Mouse (Mus musculus) forebrain, embryonic 15.5 days (tissue): ENCODE results near the gene Icos. TPM values are rescaled to one million over a fixed set of nuclear protein-coding genes. Genes with fewer than 3 reads are reported as not detected.

Experiments
- ATAC-seq: fragments of 200-750 bp; cut with Nextera tagmentation; replicated peaks from 2 replicates; pipeline ENCODE4 v1.8.0; 2017; ENCODE audit warnings: mild to moderate bottlenecking, moderate TSS enrichment, moderate library complexity
- H3K27ac ChIP-seq: fragments of 300-500 bp; sonication (generic); replicated peaks from 2 replicates; pipeline ENCODE4 v1.5.1; 2015; ENCODE audit warnings: mild to moderate bottlenecking, inconsistent platforms
- H3K27me3 ChIP-seq: fragments of 300-500 bp; sonication (generic); 2 replicates; pipeline ENCODE4 v1.6.1; 2015; ENCODE audit warnings: inconsistent platforms
- H3K36me3 ChIP-seq: fragments of 300-500 bp; sonication (generic); 2 replicates; pipeline ENCODE4 v1.6.1; 2015; ENCODE audit warnings: mild to moderate bottlenecking, inconsistent platforms
- H3K4me1 ChIP-seq: fragments of 300-500 bp; sonication (generic); 2 replicates; pipeline ENCODE4 v1.6.1; 2015; ENCODE audit warnings: inconsistent platforms
- H3K4me2 ChIP-seq: fragments of 300-500 bp; sonication (generic); replicated peaks from 2 replicates; pipeline ENCODE4 v1.6.1; 2015; ENCODE audit warnings: mild to moderate bottlenecking, inconsistent platforms
- H3K4me3 ChIP-seq: fragments of 300-500 bp; sonication (generic); 2 replicates; pipeline ENCODE4 v1.5.1; 2015; ENCODE audit warnings: mild to moderate bottlenecking, inconsistent platforms
- H3K9ac ChIP-seq: fragments of 300-500 bp; sonication (generic); replicated peaks from 2 replicates; pipeline ENCODE4 v1.6.1; 2015; ENCODE audit warnings: mild to moderate bottlenecking, inconsistent platforms
- H3K9me3 ChIP-seq: fragments of 300-500 bp; sonication (generic); 2 replicates; pipeline ENCODE4 v1.6.1; 2016; ENCODE audit warnings: inconsistent platforms
- WGBS: fragments of 180-500 bp; shearing (Covaris S2); methylation state at CpG from one replicate; pipeline ENCODE4 v1.1.7; 2015; ENCODE audit warnings: mixed read lengths; 5-methylcytosine and 5-hydroxymethylcytosine counted together
- polyA plus RNA-seq: library from polyadenylated mRNA; unstranded; fragments of >200 nt; fragmentation: Nextera tagmentation; extraction: Ambion mirVana; gene quantifications from 2 replicates; pipeline ENCODE4 v1.2.1, GENCODE M21; 2015

The Icos gene
- polyA plus RNA-seq, 1 experiment from 2014 or later: 0.05 TPM

DNA sequence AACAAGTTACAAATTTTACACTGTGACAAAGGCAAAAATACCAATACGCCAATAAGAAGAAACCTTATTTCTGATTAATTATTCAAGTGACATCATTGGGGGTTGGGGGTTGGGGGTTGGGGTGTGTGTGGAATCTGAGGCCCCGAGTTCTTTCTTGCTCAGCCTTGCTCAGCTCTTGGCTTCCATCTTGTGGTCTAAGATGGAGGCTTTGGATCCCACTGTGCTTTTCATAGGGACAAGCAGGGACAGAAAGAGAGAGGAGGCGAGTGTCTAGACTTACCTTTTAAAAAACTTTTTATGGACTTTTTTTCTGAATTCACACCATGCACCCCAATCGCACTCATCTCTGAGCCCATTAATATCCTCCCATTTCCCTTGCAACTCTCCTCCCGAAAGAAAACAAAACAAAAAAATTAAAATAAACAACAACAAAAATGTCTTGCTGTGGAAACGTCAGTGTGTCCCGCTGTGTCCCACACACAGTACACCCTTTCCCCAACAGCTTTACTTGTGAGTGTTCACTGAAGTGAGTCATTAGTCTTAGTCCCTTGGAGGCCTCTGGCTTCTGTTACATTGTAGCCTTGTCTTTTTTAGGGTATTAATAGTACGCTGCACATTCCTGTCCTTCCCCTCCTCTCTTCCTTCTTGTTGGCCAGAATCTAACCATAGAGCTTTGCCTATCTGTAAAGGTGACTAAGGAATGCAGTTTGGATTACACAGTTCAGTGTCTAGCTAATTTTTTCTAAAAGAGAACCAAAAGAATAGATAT lies 31.9 kb upstream of the Icos start:
- 88% methylated on average over 8 of the region's 8 CpGs for WGBS
- H3K4me1 ChIP-seq: no peaks in the 10 kb centered on the region

DNA sequence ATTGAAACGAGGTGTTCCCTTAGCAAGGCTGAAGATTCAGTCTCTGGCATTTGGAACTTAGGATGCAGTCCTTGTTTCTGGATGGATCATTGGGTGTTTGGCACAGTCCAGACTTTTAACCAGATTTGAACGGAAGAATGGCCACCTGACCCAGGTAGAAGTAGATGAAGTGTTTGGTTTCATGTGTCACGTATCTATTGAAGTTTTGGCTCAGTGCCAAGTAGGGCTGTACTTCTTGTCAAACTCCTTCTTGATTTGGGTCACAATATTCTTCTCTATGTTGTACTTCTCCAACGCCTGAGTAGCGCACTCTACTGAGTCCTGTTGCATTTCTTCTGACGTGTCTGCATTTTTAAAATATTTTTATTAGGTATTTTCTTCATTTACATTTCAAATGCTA lies 29.6 kb upstream of the Icos start:
- no peak for ATAC-seq
- 81% methylated on average over 6 of the region's 6 CpGs for WGBS

More for the DNA sequence above, 31.9 kb upstream of the Icos start:
- no peak overlapping the region for H3K27ac ChIP-seq
- H3K4me3 ChIP-seq: no peak overlapping the region
- no peaks in the 10 kb centered on the region for H3K36me3 ChIP-seq
- H3K9me3 ChIP-seq: no peaks in the 10 kb centered on the region
- no peak for ATAC-seq
- no peaks in the 10 kb centered on the region for H3K27me3 ChIP-seq
- H3K4me2 ChIP-seq: no peak overlapping the region
- H3K9ac ChIP-seq: no peak overlapping the region

DNA sequence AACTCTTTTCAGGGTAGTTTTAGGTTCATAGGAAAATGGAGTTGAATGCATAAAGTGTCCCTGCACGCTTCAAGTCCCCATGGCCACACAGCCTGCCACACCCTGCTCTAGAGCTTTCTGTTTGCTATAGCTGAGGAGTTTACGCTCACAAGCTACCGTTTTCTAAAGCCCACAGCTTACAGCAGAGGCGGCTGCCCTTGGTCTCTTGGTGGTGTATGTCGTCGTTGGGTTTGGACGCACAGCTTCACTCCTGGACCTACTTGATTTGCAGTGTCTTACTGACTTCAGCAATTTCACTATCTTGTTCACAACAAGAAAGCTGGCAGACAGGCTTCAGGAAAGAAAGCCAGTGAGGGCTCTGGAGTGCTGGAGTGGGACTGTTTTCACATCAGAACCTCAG lies 24.8 kb upstream of the Icos start:
- no peak overlapping the region for H3K27ac ChIP-seq
- H3K4me2 ChIP-seq: no peak overlapping the region
- no peaks in the 10 kb centered on the region for H3K9me3 ChIP-seq
- no peak overlapping the region for H3K4me3 ChIP-seq
- WGBS: 74% methylated on average over 7 of the region's 7 CpGs
- H3K36me3 ChIP-seq: no peaks in the 10 kb centered on the region
- no peak overlapping the region for H3K9ac ChIP-seq
- ATAC-seq: no peak
- H3K4me1 ChIP-seq: no peaks in the 10 kb centered on the region
- H3K27me3 ChIP-seq: no peaks in the 10 kb centered on the region

More for the DNA sequence above, 29.6 kb upstream of the Icos start:
- H3K27me3 ChIP-seq: no peaks in the 10 kb centered on the region
- H3K27ac ChIP-seq: no peak overlapping the region
- H3K9ac ChIP-seq: no peak overlapping the region
- H3K4me1 ChIP-seq: no peaks in the 10 kb centered on the region
- no peaks in the 10 kb centered on the region for H3K36me3 ChIP-seq
- H3K9me3 ChIP-seq: no peaks in the 10 kb centered on the region
- H3K4me3 ChIP-seq: no peak overlapping the region
- no peak overlapping the region for H3K4me2 ChIP-seq

DNA sequence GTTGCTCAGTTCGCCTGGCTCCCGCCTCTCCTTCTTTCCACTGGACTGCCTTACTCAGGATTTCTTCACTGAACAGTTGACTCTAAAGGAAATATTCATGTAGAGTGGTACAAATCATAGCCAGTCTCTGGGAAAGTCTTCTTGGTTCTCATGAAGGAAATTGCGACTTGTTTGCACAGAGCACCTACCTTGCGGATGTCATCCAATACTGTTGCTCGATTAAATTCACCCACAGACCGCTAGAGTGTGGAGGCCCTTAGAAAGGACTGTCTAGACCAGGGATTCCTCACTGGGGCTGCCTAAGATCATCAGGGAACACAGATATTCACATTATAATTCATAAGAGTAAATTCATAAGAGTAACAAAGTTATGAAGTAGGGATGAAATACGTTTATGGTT lies 24.0 kb upstream of the Icos start:
- ATAC-seq: no peak

DNA sequence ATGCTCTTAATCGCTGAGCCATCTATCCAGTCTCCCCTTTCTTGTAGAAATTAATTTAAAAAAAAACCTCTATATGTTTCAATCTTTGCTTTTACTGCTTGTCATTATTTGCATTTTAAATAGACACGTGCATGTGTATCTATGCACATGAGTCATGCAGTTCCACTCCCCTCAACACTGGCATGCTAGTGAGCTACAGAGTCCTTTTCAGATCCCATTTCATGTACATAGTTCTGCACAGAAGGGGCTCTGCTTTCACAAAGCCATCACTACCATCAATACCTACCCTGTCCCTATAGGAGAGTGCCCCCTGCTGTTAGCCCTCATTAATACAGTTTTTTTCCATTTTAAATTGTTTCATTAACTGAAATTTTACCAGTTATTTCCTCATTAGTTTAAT lies 23.0 kb upstream of the Icos start:
- H3K9ac ChIP-seq: no peak overlapping the region
- no peak overlapping the region for H3K4me2 ChIP-seq
- 63% methylated on average over 2 of the region's 2 CpGs for WGBS
- no peaks in the 10 kb centered on the region for H3K4me1 ChIP-seq
- no peak for ATAC-seq
- H3K27me3 ChIP-seq: no peaks in the 10 kb centered on the region
- no peak overlapping the region for H3K27ac ChIP-seq
- H3K4me3 ChIP-seq: no peak overlapping the region
- no peaks in the 10 kb centered on the region for H3K9me3 ChIP-seq
- no peaks in the 10 kb centered on the region for H3K36me3 ChIP-seq

More for the DNA sequence above, 24.0 kb upstream of the Icos start:
- Histone ChIP-seq H3K4me2 (no peak overlapping the region), H3K27me3 (no peaks in the 10 kb centered on the region), H3K4me3 (no peak overlapping the region), H3K4me1 (no peaks in the 10 kb centered on the region), H3K27ac (no peak overlapping the region), H3K36me3 (no peaks in the 10 kb centered on the region), H3K9me3 (no peaks in the 10 kb centered on the region), H3K9ac (no peak overlapping the region)
- WGBS: 92% methylated on average over 7 of the region's 7 CpGs

DNA sequence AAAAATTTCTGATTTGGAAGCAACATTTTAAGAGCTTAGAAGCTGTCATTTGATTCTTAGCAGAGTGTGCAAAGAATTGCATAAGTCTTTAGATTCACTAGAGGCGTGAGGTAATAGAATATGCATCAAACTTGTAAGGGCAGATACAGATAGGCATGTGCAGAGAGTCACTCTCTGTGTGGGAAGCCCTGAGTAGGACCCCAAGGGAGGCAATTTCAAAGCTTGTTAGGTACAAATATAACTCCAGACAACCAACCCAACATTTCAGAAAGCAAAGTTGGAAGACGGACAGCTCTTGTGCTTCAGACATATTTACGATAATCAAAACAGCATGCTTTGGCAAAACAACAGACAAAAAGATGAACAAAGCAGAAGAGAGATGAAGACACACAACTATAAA lies 22.5 kb upstream of the Icos start:
- no peak for ATAC-seq
- no peak overlapping the region for H3K4me2 ChIP-seq
- no peak overlapping the region for H3K9ac ChIP-seq
- no peaks in the 10 kb centered on the region for H3K4me1 ChIP-seq
- WGBS: 92% methylated on average over 3 of the region's 3 CpGs
- H3K4me3 ChIP-seq: no peak overlapping the region
- no peaks in the 10 kb centered on the region for H3K27me3 ChIP-seq
- H3K27ac ChIP-seq: no peak overlapping the region
- H3K9me3 ChIP-seq: no peaks in the 10 kb centered on the region
- H3K36me3 ChIP-seq: no peaks in the 10 kb centered on the region

DNA sequence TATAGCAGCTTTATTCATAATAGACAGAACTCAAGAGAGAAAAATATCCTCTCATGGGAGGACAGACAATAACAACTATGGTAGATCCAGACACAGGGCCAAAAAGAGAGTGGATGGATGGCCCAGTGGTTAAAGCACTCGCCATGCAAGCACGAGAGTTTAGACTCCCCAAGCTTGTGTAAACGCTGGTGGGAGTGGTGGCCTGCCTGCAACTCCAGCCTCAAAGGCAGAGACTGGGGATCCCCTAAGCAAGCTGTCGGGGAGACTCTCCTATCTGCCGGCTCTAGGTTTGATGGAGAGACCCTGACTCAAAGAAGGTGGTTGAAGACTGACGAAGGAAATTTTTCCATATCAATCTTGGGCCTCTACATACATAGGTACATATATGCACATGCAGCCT lies 21.5 kb upstream of the Icos start:
- H3K9me3 ChIP-seq: no peaks in the 10 kb centered on the region
- H3K27ac ChIP-seq: no peak overlapping the region
- no peaks in the 10 kb centered on the region for H3K4me1 ChIP-seq
- ATAC-seq: no peak
- H3K27me3 ChIP-seq: no peaks in the 10 kb centered on the region
- no peak overlapping the region for H3K4me3 ChIP-seq
- H3K9ac ChIP-seq: no peak overlapping the region
- H3K36me3 ChIP-seq: no peaks in the 10 kb centered on the region
- WGBS: 93% methylated on average over 6 of the region's 6 CpGs
- H3K4me2 ChIP-seq: no peak overlapping the region

DNA sequence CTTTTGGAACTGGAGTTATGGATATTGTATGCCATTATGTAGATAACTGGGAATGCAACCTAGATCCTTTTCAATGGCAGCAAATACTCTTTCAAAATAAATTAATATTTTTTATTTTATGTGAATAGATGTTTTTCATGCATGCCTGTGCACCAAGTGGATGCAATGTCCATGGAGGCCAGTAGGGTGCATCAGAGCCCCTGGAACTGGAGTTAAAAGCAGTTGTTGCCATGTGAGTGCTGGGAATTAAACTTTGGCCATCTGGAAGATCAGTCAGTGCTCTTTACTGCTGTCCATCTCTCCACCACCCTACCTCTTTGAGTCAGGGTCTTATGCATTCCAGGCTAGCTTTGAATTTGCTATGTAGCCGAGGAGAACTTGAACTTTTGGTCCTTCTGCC lies 19.4 kb upstream of the Icos start:
- no peak for ATAC-seq
- no peaks in the 10 kb centered on the region for H3K9me3 ChIP-seq
- H3K9ac ChIP-seq: no peak overlapping the region
- no peak overlapping the region for H3K4me3 ChIP-seq
- H3K4me2 ChIP-seq: no peak overlapping the region
- H3K27me3 ChIP-seq: no peaks in the 10 kb centered on the region
- no peaks in the 10 kb centered on the region for H3K36me3 ChIP-seq
- H3K27ac ChIP-seq: no peak overlapping the region
- 88% methylated on average over 1 of the region's 1 CpGs for WGBS
- no peaks in the 10 kb centered on the region for H3K4me1 ChIP-seq

DNA sequence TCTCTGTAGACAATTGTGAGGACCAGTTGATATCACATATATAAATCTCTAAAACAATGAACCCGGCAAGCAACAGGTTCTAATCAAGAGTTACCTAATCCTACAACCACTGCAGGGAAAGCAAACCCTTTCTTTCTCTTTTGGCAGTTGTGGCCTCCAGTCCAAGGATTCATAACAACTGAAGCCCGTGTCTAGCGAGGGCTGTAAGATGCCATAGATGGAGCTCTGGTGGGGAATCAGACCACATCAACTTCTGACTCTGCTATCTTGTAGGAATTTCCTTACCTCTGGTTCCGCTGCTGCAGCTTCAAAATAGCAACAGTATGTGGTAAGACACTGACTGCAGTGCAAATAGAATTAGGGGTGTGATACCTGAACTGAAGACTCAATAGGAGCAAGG lies 18.5 kb upstream of the Icos start:
- H3K9me3 ChIP-seq: no peaks in the 10 kb centered on the region
- no peaks in the 10 kb centered on the region for H3K36me3 ChIP-seq
- 83% methylated on average over 4 of the region's 4 CpGs for WGBS
- H3K9ac ChIP-seq: no peak overlapping the region
- no peak overlapping the region for H3K4me2 ChIP-seq
- no peak overlapping the region for H3K27ac ChIP-seq
- H3K4me1 ChIP-seq: no peaks in the 10 kb centered on the region
- no peak for ATAC-seq
- H3K27me3 ChIP-seq: no peaks in the 10 kb centered on the region
- no peak overlapping the region for H3K4me3 ChIP-seq

DNA sequence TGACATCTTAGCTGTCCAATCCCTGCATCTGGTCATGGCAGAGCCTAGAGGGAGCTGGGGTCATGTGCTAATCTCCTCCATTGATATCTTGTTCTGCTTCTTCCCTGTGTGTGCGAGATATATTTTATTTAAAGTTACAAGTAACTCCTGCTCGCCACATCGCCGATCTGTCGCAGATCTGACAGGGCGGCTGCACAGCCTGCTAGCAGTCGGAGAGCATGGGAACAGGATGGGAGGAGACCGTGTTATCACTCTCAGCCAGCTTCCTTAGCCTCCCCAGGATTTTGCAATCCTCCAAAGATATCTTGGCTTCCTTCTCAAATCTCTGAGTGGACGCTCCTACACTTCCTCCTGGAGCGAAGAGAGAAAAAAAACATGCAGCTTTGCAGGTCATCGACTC lies 17.3 kb upstream of the Icos start:
- no peak overlapping the region for H3K4me3 ChIP-seq
- H3K27ac ChIP-seq: no peak overlapping the region
- no peak for ATAC-seq
- no peaks in the 10 kb centered on the region for H3K9me3 ChIP-seq
- no peaks in the 10 kb centered on the region for H3K36me3 ChIP-seq
- no peak overlapping the region for H3K4me2 ChIP-seq
- H3K9ac ChIP-seq: no peak overlapping the region
- 87% methylated on average over 11 of the region's 11 CpGs for WGBS
- H3K4me1 ChIP-seq: no peaks in the 10 kb centered on the region
- no peaks in the 10 kb centered on the region for H3K27me3 ChIP-seq

DNA sequence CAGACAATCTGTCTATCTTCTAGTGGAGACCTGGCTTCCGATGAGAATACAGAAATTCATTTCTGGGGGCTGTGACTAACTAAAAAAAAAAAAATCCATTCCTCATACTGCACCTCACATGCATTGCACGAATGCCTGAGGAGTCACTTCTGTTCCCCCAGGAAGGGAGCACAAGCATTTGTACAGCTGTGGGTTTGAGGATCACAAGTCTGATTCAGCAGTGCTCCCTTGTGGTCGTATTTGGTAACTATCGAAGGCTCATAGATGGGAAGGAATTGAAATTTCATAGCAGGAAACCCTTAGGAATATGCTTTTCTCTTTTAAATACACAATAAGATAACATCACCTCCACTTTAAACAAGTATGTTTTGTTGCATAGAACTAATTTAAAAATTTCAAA lies 16.6 kb upstream of the Icos start:
- 30% methylated on average over 4 of the region's 4 CpGs for WGBS
- H3K9me3 ChIP-seq: no peaks in the 10 kb centered on the region
- 0 out of 2 replicates have a peak, but pooled peaks have one; percentile 64 for ATAC-seq

DNA sequence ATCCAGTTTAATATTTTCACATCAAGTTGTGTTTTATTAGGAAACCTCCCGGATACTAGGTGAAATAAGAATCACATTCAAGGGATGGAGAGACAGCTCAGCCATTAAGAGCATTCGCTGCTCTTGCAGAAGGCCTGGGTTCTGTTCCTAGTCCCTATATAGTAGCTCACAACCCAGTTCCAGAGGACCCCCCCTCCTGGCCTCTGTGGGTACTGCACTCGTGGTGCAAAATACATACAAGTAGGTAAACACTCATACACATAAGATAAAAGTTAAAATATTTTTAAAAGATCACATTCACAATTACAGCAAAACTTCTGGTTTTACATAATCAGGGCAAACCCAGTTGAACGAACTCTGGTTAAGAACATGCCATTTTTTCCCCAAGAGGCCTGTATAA lies 15.6 kb upstream of the Icos start:
- ATAC-seq: no peak
- WGBS: 90% methylated on average over 4 of the region's 4 CpGs
- no peaks in the 10 kb centered on the region for H3K4me1 ChIP-seq
- H3K27ac ChIP-seq: no peak overlapping the region
- H3K36me3 ChIP-seq: no peaks in the 10 kb centered on the region
- no peak overlapping the region for H3K9ac ChIP-seq
- no peaks in the 10 kb centered on the region for H3K9me3 ChIP-seq
- no peak overlapping the region for H3K4me2 ChIP-seq
- no peaks in the 10 kb centered on the region for H3K27me3 ChIP-seq
- H3K4me3 ChIP-seq: no peak overlapping the region

More for the DNA sequence above, 16.6 kb upstream of the Icos start:
- Histone ChIP-seq H3K27me3 (no peaks in the 10 kb centered on the region), H3K4me1 (no peaks in the 10 kb centered on the region), H3K4me3 (no peak overlapping the region), H3K9ac (no peak overlapping the region), H3K27ac (no peak overlapping the region), H3K36me3 (no peaks in the 10 kb centered on the region), H3K4me2 (no peak overlapping the region)

DNA sequence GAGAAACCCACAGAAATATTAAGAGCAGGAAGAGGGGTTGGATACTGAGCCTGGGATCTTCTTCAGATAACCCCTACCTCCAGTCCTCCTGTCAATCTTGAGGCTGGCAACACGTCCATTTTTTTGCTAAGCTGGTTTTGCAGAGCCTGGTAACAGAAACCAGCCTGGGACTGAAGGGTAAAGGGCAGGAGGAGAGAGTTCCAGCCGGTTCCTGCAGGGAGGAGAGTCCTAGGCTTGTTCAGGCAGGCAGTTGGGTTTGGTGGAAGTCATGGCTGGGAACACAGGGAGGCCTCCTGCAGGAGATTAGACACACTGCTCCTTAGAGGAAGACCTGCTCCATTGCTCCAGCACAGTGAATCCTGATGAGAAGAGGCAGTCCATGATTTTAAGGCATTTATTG lies 10.2 kb upstream of the Icos start:
- Histone ChIP-seq H3K27me3 (no peaks in the 10 kb centered on the region), H3K9ac (no peak overlapping the region), H3K27ac (no peak overlapping the region), H3K36me3 (no peaks in the 10 kb centered on the region), H3K4me1 (no peaks in the 10 kb centered on the region), H3K4me2 (no peak overlapping the region), H3K4me3 (no peak overlapping the region), H3K9me3 (no peaks in the 10 kb centered on the region)
- ATAC-seq: no peak
- WGBS: 26% methylated on average over 2 of the region's 2 CpGs
